Mouse (Mus musculus) liver, embryonic 14.5 days (tissue): ENCODE data around the gene Olfr692.

ENCODE experiments used
- CTCF ChIP-seq: IDR thresholded peaks from 2 replicates; pipeline ENCODE4 v1.5.1; 2016; ENCODE audit warnings: antibody characterized with exemption, low read depth, control low read depth
- EP300 ChIP-seq: IDR thresholded peaks from 2 replicates; pipeline ENCODE4 v1.6.1; 2016; ENCODE audit warnings: antibody characterized with exemption, low read depth

DNA sequence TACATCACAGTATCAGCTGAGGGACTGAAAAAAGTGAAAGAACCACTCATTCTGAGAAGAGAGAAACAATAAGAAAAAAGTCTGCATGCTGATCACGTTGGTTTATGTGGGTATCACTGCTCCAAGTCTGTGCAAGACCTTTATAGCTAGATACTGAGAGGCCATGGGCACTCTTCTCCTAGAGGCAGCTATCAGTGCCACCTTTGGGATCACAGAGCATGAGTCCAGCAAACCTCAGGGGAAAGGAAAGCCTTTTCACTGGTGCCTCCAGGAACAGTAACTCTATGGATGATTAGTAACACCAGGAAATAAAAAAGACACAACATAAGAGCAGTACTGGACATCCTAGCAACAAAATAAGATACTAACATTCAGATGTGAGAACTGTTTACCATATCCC, 25.9 kb upstream of the Olfr692 start, which contains the start of gene Olfr691:
- TF ChIP-seq CTCF: no peak
- TF ChIP-seq EP300: no peak
